Mouse (Mus musculus) neural tube, embryonic 13.5 days (tissue): ENCODE data around the gene Lrriq1. TPM values are rescaled to one million over a fixed set of nuclear protein-coding genes. Genes with fewer than 3 reads are reported as not detected.
A peak's percentile ranks its signal among the peaks of the same experiment; 100 is the strongest.

Experiments
- ATAC-seq: fragments of 200-750 bp; cut with Nextera tagmentation; 2 replicates; pipeline ENCODE4 v1.8.0; 2017; ENCODE audit warnings: low read depth, mild to moderate bottlenecking, moderate TSS enrichment, moderate library complexity
- H3K27ac ChIP-seq: fragments of 300-500 bp; sonication (generic); replicated peaks from 2 replicates; pipeline ENCODE4 v1.5.1; 2015; ENCODE audit warnings: moderate library complexity, mild to moderate bottlenecking, inconsistent platforms
- H3K27me3 ChIP-seq: fragments of 300-500 bp; sonication (generic); 2 replicates; pipeline ENCODE4 v1.6.1; 2015; ENCODE audit warnings: mild to moderate bottlenecking, inconsistent platforms
- H3K36me3 ChIP-seq: fragments of 300-500 bp; sonication (generic); 2 replicates; pipeline ENCODE4 v1.6.1; 2015; ENCODE audit warnings: mild to moderate bottlenecking, inconsistent platforms
- H3K4me1 ChIP-seq: fragments of 300-500 bp; sonication (generic); replicated peaks from 2 replicates; pipeline ENCODE4 v1.6.1; 2015; ENCODE audit warnings: inconsistent platforms
- H3K4me2 ChIP-seq: fragments of 300-500 bp; sonication (generic); 2 replicates; pipeline ENCODE4 v1.6.1; 2015; ENCODE audit warnings: inconsistent platforms, mild to moderate bottlenecking, moderate library complexity
- H3K4me3 ChIP-seq: fragments of 300-500 bp; sonication (generic); 2 replicates; pipeline ENCODE4 v1.5.1; 2015; ENCODE audit warnings: mild to moderate bottlenecking, inconsistent platforms
- H3K9ac ChIP-seq: fragments of 300-500 bp; sonication (generic); 2 replicates; pipeline ENCODE4 v1.6.1; 2015; ENCODE audit warnings: moderate library complexity, mild to moderate bottlenecking, inconsistent platforms
- H3K9me3 ChIP-seq: fragments of 300-500 bp; sonication (generic); 2 replicates; pipeline ENCODE4 v1.6.1; 2016; ENCODE audit warnings: inconsistent platforms
- WGBS: fragments of 180-500 bp; shearing (Covaris S2); methylation state at CpG from one replicate; pipeline ENCODE4 v1.1.7; 2015; 5-methylcytosine and 5-hydroxymethylcytosine counted together
- polyA plus RNA-seq: library from polyadenylated mRNA; unstranded; fragments of >200 nt; fragmentation: Nextera tagmentation; extraction: Ambion mirVana; gene quantifications from 2 replicates; pipeline ENCODE4 v1.2.1, GENCODE M21; 2015

Lrriq1 gene
- polyA plus RNA-seq, 1 experiment from 2014 or later, result 1.6 TPM

- peaks cover 15% of the 10 kb centered on the region for H3K4me1 ChIP-seq
- under 1% methylated on average over 20 of the region's 20 CpGs for WGBS
- H3K9ac ChIP-seq, result no peak overlapping the region
- H3K4me3 ChIP-seq, result peak overlapping the region; percentile 31; the same call in 1 of the 2 replicates
- no peak overlapping the region for H3K4me2 ChIP-seq
- no peaks in the 10 kb centered on the region for H3K9me3 ChIP-seq
- no peak for ATAC-seq
- H3K27me3 ChIP-seq, result peaks cover 74% of the 10 kb centered on the region
- H3K36me3 ChIP-seq, result no peaks in the 10 kb centered on the region
- H3K27ac ChIP-seq, result no peak overlapping the region
These were observed 208.7 kb downstream of the Lrriq1 start for GRCm38 (mm10) chr10:103027226-103027930.

- no peaks in the 10 kb centered on the region for H3K36me3 ChIP-seq
- no peak overlapping the region; the same call in 1 of the 2 replicates for H3K4me2 ChIP-seq
- no peak overlapping the region for H3K27ac ChIP-seq
- H3K9me3 ChIP-seq, result no peaks in the 10 kb centered on the region
- no peak overlapping the region for H3K9ac ChIP-seq
- ATAC-seq, result no peak
- WGBS, result under 1% methylated on average over 17 of the region's 17 CpGs
- H3K4me3 ChIP-seq, result peak overlapping the region; percentile 4; the same call in 1 of the 2 replicates
- H3K27me3 ChIP-seq, result peaks cover 69% of the 10 kb centered on the region
- peaks cover 15% of the 10 kb centered on the region for H3K4me1 ChIP-seq
These were observed 209.4 kb downstream of the Lrriq1 start for GRCm38 (mm10) chr10:103026636-103027225.

GRCm38 (mm10) chr10:103002556-103002955 is 233.6 kb downstream of the Lrriq1 start:
- no peak overlapping the region for H3K27ac ChIP-seq
- no peaks in the 10 kb centered on the region for H3K36me3 ChIP-seq
- no peak for ATAC-seq
- H3K9ac ChIP-seq, result no peak overlapping the region
- H3K9me3 ChIP-seq, result no peaks in the 10 kb centered on the region
- no peak overlapping the region for H3K4me3 ChIP-seq
- H3K4me1 ChIP-seq, result peaks cover 5% of the 10 kb centered on the region; the same call in 1 of the 2 replicates
- H3K4me2 ChIP-seq, result no peak overlapping the region
- H3K27me3 ChIP-seq, result no peaks in the 10 kb centered on the region
- WGBS, result 78% methylated on average over 2 of the region's 2 CpGs

- H3K4me2 ChIP-seq, result no peak overlapping the region
- no peak overlapping the region for H3K9ac ChIP-seq
- no peak overlapping the region for H3K4me3 ChIP-seq
- WGBS, result 42% methylated on average over 8 of the region's 8 CpGs
- H3K9me3 ChIP-seq, result no peaks in the 10 kb centered on the region
- no peaks in the 10 kb centered on the region for H3K27me3 ChIP-seq
- ATAC-seq, result no peak
- no peak overlapping the region for H3K27ac ChIP-seq
- no peaks in the 10 kb centered on the region for H3K36me3 ChIP-seq
- H3K4me1 ChIP-seq, result peaks cover 5% of the 10 kb centered on the region; the same call in 1 of the 2 replicates
These were observed 235.2 kb downstream of the Lrriq1 start for GRCm38 (mm10) chr10:103000902-103001301.

- no peak overlapping the region for H3K4me2 ChIP-seq
- H3K9ac ChIP-seq, result no peak overlapping the region
- no peaks in the 10 kb centered on the region for H3K36me3 ChIP-seq
- no peak overlapping the region for H3K4me3 ChIP-seq
- peaks cover 5% of the 10 kb centered on the region; the same call in 1 of the 2 replicates for H3K4me1 ChIP-seq
- H3K27me3 ChIP-seq, result no peaks in the 10 kb centered on the region
- no peak overlapping the region for H3K27ac ChIP-seq
- no peak for ATAC-seq
- H3K9me3 ChIP-seq, result no peaks in the 10 kb centered on the region
These were observed 236.5 kb downstream of the Lrriq1 start for GRCm38 (mm10) chr10:102999584-102999983.

Other genes starting within 250 kb of the Lrriq1 start
- gene Alx1, start 206.1 kb downstream of the Lrriq1 start, polyA plus RNA-seq, result 0.88 and 1.7 TPM in 2 replicates
- 32.1 and 35.3 TPM in 2 replicates for gene Slc6a15, start 131.5 kb upstream of the Lrriq1 start, polyA plus RNA-seq